Mouse (Mus musculus) olfactory bulb, adult 2 months (tissue): ENCODE data around the gene Smg6. TPM values are rescaled to one million over a fixed set of nuclear protein-coding genes. Genes with fewer than 3 reads are reported as not detected.
A peak's percentile ranks its signal among the peaks of the same experiment; 100 is the strongest.

Experiments
- H3K27ac ChIP-seq: fragments of 200-500 bp; 2 replicates; pipeline ENCODE4 v1.5.1; 2012; ENCODE audit warnings: low read depth, low read length; ENCODE audit not compliant: insufficient read depth
- H3K4me1 ChIP-seq: fragments of 200-500 bp; 2 replicates; pipeline ENCODE4 v1.6.1; 2012; ENCODE audit warnings: low read length; ENCODE audit not compliant: control insufficient read depth, insufficient read depth
- H3K4me3 ChIP-seq: fragments of 200-500 bp; 2 replicates; pipeline ENCODE4 v1.5.1; 2012; ENCODE audit warnings: mild to moderate bottlenecking, low read depth, low read length, moderate library complexity; ENCODE audit not compliant: insufficient read depth
- CTCF ChIP-seq: fragments of 200-500 bp; IDR thresholded peaks from 2 replicates; pipeline ENCODE4 v1.5.1; 2012; ENCODE audit warnings: low read depth, mild to moderate bottlenecking, low read length, moderate library complexity; ENCODE audit not compliant: insufficient read depth
- POLR2A ChIP-seq: fragments of 200-500 bp; IDR thresholded peaks from 2 replicates; pipeline ENCODE4 v1.6.1; 2012; ENCODE audit warnings: mild to moderate bottlenecking, low read depth, low read length, moderate library complexity; ENCODE audit not compliant: insufficient read depth
- WGBS: fragments of 180-500 bp; shearing (Covaris S2); methylation state at CpG from one replicate; pipeline ENCODE4 v1.1.7; 2018; 5-methylcytosine and 5-hydroxymethylcytosine counted together
- polyA plus RNA-seq: library from polyadenylated mRNA; stranded (reverse); fragments of >200 nt; gene quantifications from 2 replicates; pipeline ENCODE4 v1.2.4, GENCODE M21; 2012; ENCODE audit warnings: low replicate concordance; ENCODE audit not compliant: missing spikeins, insufficient read depth, insufficient read length

The Smg6 gene
- polyA plus RNA-seq, 1 experiment = 86.4 TPM

DNA sequence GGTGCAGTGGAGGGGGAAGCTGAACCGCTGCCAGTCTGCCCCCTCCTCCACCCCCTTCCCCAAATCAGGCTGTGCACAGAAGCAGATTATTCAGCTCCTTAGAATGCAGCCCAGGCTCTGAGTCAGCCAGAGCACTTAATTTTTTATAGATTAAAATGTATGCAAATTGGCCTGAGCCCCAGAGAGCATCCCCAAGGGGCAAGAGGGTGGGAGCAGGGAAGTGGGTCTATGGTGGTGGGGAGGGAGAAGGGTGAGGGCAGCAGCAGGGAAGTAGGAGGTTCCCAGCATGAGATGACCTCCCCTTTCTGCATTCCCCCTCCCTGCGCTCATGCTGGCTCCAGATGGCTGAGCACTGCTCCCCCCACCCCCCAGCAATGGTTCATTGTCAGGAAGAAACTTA lies 259.4 kb downstream of the Smg6 start:
- 62% methylated on average over 2 of the region's 2 CpGs for WGBS
- TF ChIP-seq CTCF = no peak
- TF ChIP-seq POLR2A = no peak
- Histone ChIP-seq H3K4me3 (no peak overlapping the region), H3K4me1 (peaks cover 9% of the 10 kb centered on the region; the same call in 1 of the 2 replicates), H3K27ac (no peak overlapping the region)

DNA sequence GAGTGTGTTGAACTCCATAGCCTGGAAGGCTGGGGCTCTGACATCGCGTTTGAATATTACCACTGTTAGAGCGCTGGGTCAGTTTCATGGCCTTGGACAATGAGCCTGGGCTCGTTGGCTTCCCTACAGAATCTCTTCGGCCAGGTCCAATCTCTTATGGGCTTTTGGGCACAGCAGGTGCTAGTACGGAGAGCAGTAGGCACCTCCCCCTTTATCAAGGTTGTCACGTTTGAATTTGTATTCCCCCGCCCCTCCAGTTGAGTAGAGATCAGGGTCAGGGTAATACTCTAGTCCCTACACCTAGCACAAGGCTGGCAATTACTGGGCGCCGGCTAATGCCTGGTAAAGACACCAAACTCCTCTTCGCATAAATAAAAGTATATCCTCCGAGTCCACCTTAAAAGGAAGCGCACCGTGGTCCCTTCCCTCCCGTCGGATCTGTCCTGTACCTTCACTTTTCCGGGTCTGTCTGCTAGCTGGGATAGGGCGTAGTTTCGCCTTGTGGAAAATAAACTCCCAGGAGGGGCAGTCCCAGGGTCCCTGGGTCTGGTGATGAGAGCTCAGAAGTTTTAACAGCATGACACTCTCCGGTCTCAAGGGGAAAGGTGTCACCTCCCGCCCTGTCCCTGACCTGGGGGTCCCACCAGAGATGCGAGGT lies 264.2 kb downstream of the Smg6 start:
- H3K4me1 ChIP-seq = peaks cover 20% of the 10 kb centered on the region
- H3K27ac ChIP-seq = no peak overlapping the region
- TF ChIP-seq POLR2A (no peak), CTCF (no peak)
- WGBS = 1% methylated on average over 22 of the region's 22 CpGs
- H3K4me3 ChIP-seq = peak overlapping the region; percentile 76

DNA sequence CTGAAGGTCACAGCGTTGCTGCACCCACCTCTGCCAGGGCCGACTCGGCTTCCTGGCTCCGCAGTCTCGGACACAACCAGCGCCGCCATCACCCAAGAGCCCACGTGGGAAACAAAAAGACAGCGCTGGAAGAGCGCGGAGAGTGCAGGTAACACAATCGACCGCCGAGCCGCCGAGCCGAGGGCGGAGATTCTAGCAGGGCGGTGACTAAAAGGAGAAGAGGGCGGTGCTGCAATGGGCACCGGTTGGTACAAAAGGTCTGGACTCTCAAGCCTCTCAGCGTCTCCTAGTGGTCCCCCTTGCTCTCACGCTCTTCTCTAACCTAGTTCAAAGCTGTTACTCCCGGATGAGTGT lies 264.7 kb downstream of the Smg6 start:
- 2% methylated on average over 24 of the region's 24 CpGs for WGBS
- H3K27ac ChIP-seq = no peak overlapping the region
- H3K4me3 ChIP-seq = peak overlapping the region; percentile 76
- TF ChIP-seq CTCF (0 out of 2 replicates have a peak, but pooled peaks have one; percentile 5), POLR2A (peak; percentile 56)
- peaks cover 25% of the 10 kb centered on the region for H3K4me1 ChIP-seq

DNA sequence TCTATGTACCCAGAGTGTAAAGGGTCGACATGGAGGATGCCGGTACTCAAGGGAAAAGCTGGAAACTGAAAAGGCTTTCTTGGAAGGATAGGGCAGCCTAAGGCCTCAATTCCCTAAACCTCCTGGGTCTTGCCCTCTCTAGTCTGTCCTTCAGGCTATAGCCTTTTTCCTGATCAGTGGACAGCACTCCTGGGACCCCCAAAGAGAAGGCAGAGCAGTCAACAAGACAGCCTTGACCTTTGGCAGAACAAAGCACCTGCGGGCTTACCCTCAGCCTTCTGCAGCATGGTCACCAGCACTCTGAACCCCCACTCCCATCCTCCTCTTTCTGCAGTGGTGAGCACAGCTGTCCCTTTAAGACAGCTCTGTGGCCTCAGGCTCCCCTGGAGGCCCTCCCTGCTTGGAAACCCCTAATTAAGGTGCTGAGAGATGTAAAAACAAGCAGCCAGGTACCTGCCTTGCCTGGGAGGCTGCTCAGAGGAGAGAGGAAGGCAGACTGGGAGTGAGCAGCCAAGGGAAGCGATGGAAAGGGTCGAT lies 265.4 kb downstream of the Smg6 start, which contains the start of gene Dph1:
Dph1 (minus strand) TSS at position 337 of the 537 bp plus-strand sequence.
- Histone ChIP-seq H3K27ac (no peak within 1 kb of the TSS), H3K4me1 (peaks cover 27% of the 10 kb centered on the region)
- 63% methylated on average over 5 of the region's 5 CpGs for WGBS

GRCm38 (mm10) chr11:75191841-75192240 lies 266.2 kb downstream of the Smg6 start:
- no peak for TF ChIP-seq POLR2A
- no peak for TF ChIP-seq CTCF
- Histone ChIP-seq H3K27ac (no peak overlapping the region), H3K4me1 (peaks cover 27% of the 10 kb centered on the region), H3K4me3 (no peak overlapping the region)
- WGBS = 54% methylated on average over 6 of the region's 6 CpGs

More for the DNA sequence above, 265.4 kb downstream of the Smg6 start, which contains the start of gene Dph1:
- peak within 1 kb of the TSS; percentile 76 for H3K4me3 ChIP-seq
- TF ChIP-seq CTCF (no peak), POLR2A (no peak)

DNA sequence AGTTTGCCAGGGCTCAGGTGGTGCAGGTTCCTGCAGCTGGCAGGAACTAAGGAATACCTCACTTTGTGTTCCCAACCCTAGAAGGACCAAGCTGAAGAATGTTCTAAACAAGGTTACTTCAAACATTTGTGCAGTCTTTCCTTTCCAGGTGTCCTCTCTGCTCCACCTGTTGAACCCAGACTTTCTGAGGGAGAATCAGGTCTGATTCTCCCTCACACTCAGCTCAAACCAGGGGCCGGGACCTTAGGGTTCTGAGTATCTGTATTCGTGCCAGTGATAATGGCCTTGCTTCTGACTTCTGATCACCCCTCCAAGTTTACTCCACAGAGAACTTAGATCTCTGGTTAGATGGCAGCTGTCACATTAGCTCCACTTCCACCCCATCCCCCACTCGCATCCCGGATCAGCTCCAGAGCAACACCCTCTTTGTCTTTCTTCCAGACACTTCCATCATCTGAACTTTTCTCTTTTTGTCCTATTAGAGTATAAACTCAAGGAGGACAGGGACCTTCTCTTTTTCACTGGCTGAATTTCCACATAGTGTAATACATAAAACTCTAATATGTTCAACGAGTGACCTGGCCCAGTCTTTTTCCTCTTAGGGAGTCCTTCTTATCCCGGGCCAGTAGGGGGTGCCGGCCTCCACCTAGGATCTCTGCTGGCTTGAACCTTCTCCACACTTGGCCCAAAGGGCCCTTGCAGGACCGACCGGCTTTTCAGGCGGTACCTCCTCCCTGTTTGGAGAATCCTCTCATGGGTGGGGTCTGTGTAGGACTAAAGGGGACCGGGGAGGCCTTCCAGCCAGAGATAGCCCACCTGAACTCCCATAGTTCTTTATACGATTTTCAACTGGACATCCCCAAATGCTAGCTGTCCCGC lies 267.0 kb downstream of the Smg6 start:
- Histone ChIP-seq H3K27ac (no peak overlapping the region), H3K4me1 (peaks cover 27% of the 10 kb centered on the region), H3K4me3 (no peak overlapping the region)
- TF ChIP-seq POLR2A = no peak
- TF ChIP-seq CTCF = peak; percentile 57
- 25% methylated on average over 13 of the region's 13 CpGs for WGBS

GRCm38 (mm10) chr11:75193256-75194071 lies 267.8 kb downstream of the Smg6 start, which contains the start of gene Rtn4rl1:
TSS of gene Rtn4rl1 (plus strand) at chr11:75193783.
- peak within 1 kb of the TSS; percentile 38 for H3K4me3 ChIP-seq
- H3K4me1 ChIP-seq = peaks cover 27% of the 10 kb centered on the region
- no peak within 1 kb of the TSS for H3K27ac ChIP-seq
- WGBS = under 1% methylated on average over 83 of the region's 84 CpGs
- TF ChIP-seq CTCF (no peak), POLR2A (no peak)

GRCm38 (mm10) chr11:75194121-75194849 lies 268.7 kb downstream of the Smg6 start:
- H3K27ac ChIP-seq = no peak overlapping the region
- H3K4me1 ChIP-seq = peaks cover 24% of the 10 kb centered on the region
- TF ChIP-seq CTCF (no peak), POLR2A (0 out of 2 replicates have a peak, but pooled peaks have one; percentile 20)
- peak overlapping the region; percentile 38 for H3K4me3 ChIP-seq
- under 1% methylated on average over 52 of the region's 52 CpGs for WGBS
